Mouse (Mus musculus) kidney, embryonic 15.5 days (tissue): ENCODE measurements at regions not wholly inside any gene's neighbourhood (a gene's known extent, or its start where the extent isn't known, plus 50 kb on each side); places are given as distances from the start of the nearest gene placed in this dataset.

Experiments used
- ATAC-seq: fragments of 200-750 bp; cut with Nextera tagmentation; replicated peaks from 2 replicates; pipeline ENCODE4 v1.8.0; 2017; ENCODE audit warnings: moderate TSS enrichment; ENCODE audit not compliant: low FRiP score
- H3K27ac ChIP-seq: fragments of 300-500 bp; sonication (generic); 2 replicates; pipeline ENCODE4 v1.5.1; 2015; ENCODE audit warnings: mild to moderate bottlenecking, inconsistent platforms
- H3K27me3 ChIP-seq: fragments of 300-500 bp; sonication (generic); 2 replicates; pipeline ENCODE4 v1.6.1; 2015; ENCODE audit warnings: inconsistent platforms
- H3K36me3 ChIP-seq: fragments of 300-500 bp; sonication (generic); 2 replicates; pipeline ENCODE4 v1.6.1; 2015; ENCODE audit warnings: inconsistent platforms
- H3K4me1 ChIP-seq: fragments of 300-500 bp; sonication (generic); 2 replicates; pipeline ENCODE4 v1.6.1; 2015; ENCODE audit warnings: inconsistent platforms
- H3K4me2 ChIP-seq: fragments of 300-500 bp; sonication (generic); 2 replicates; pipeline ENCODE4 v1.6.1; 2015; ENCODE audit warnings: moderate library complexity, mild to moderate bottlenecking, inconsistent platforms
- H3K4me3 ChIP-seq: fragments of 300-500 bp; sonication (generic); replicated peaks from 2 replicates; pipeline ENCODE4 v1.5.1; 2015; ENCODE audit warnings: mild to moderate bottlenecking, inconsistent platforms
- H3K9ac ChIP-seq: fragments of 300-500 bp; sonication (generic); 2 replicates; pipeline ENCODE4 v1.6.1; 2015; ENCODE audit warnings: mild to moderate bottlenecking, inconsistent platforms
- H3K9me3 ChIP-seq: fragments of 300-500 bp; sonication (generic); replicated peaks from 2 replicates; pipeline ENCODE4 v1.6.1; 2016; ENCODE audit warnings: inconsistent platforms
- WGBS: fragments of 180-500 bp; shearing (Covaris S2); methylation state at CpG from one replicate; pipeline ENCODE4 v1.1.7; 2015; ENCODE audit warnings: mixed read lengths; 5-methylcytosine and 5-hydroxymethylcytosine counted together

DNA sequence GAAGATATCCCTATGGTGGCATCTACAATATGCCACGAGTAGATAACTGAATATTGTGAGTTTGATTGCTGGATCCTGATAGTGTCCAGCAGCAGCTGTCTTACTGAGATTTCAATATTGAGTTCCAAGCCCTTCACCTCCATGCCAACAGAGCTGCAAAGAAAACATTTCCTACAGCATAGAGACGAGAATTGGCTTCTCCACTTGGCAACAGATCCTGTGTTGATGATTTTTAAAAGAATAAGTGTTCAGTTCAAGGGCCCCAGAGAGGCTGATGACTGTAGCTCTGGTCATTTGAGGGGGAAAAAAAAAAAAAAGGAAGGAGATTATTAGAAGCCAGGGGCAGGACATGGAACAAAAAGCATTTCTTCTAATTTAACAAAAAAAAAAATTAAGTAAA, 284.7 kb downstream of the Efnb2 start:
- no peak overlapping the region for H3K4me2 ChIP-seq
- H3K9ac ChIP-seq: no peak overlapping the region
- H3K27ac ChIP-seq: no peak overlapping the region
- H3K4me1 ChIP-seq: no peaks in the 10 kb centered on the region
- 69% methylated on average over 2 of the region's 2 CpGs for WGBS
- ATAC-seq: no peak
- H3K9me3 ChIP-seq: no peaks in the 10 kb centered on the region
- no peaks in the 10 kb centered on the region for H3K27me3 ChIP-seq
- H3K4me3 ChIP-seq: no peak overlapping the region
- no peaks in the 10 kb centered on the region for H3K36me3 ChIP-seq

DNA sequence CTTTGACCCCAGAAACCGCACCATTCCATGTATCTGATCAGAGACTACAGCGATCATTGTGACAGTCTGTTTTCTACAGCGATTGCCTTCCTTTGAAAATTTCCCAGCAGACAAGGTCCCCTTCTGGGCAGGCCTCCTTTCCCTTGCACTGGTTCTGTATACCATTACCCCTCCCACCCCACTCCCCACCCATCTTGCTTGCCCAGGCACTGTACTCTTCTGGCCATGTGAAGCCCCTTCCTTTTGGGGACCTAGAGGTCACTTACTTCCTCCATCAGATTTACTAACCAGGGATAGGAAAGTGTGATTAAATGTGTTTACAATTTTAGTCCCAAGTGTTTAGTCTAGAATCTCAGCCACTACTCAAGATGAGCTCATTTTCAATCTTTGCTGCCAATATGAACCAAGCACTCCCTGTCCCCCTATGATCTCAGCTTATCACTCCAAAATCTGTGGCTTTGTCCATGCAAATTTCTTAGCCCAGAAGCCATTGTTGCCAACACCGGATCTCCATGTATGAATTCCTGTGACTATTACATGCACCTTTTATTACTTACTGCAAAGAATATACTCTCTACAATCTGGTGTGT, 293.7 kb downstream of the Efnb2 start:
- WGBS: 96% methylated on average over 4 of the region's 4 CpGs
- no peak for ATAC-seq

GRCm38 (mm10) chr8:8361941-8362537, 299.0 kb downstream of the Efnb2 start:
- Histone ChIP-seq H3K9me3 (no peaks in the 10 kb centered on the region), H3K9ac (no peak overlapping the region), H3K27me3 (no peaks in the 10 kb centered on the region), H3K36me3 (no peaks in the 10 kb centered on the region), H3K4me3 (no peak overlapping the region), H3K4me1 (no peaks in the 10 kb centered on the region), H3K27ac (no peak overlapping the region), H3K4me2 (no peak overlapping the region)
- no peak for ATAC-seq
- 79% methylated on average over 7 of the region's 7 CpGs for WGBS

More for the DNA sequence above, 293.7 kb downstream of the Efnb2 start:
- no peaks in the 10 kb centered on the region for H3K27me3 ChIP-seq
- no peak overlapping the region for H3K27ac ChIP-seq
- no peak overlapping the region for H3K9ac ChIP-seq
- H3K4me3 ChIP-seq: no peak overlapping the region
- no peaks in the 10 kb centered on the region for H3K9me3 ChIP-seq
- H3K36me3 ChIP-seq: no peaks in the 10 kb centered on the region
- no peaks in the 10 kb centered on the region for H3K4me1 ChIP-seq
- H3K4me2 ChIP-seq: no peak overlapping the region

GRCm38 (mm10) chr8:8360586-8360985, 300.5 kb downstream of the Efnb2 start:
- Histone ChIP-seq H3K9me3 (no peaks in the 10 kb centered on the region), H3K9ac (no peak overlapping the region), H3K27me3 (no peaks in the 10 kb centered on the region), H3K27ac (no peak overlapping the region), H3K4me3 (no peak overlapping the region), H3K4me2 (no peak overlapping the region), H3K4me1 (no peaks in the 10 kb centered on the region), H3K36me3 (no peaks in the 10 kb centered on the region)
- ATAC-seq: no peak

DNA sequence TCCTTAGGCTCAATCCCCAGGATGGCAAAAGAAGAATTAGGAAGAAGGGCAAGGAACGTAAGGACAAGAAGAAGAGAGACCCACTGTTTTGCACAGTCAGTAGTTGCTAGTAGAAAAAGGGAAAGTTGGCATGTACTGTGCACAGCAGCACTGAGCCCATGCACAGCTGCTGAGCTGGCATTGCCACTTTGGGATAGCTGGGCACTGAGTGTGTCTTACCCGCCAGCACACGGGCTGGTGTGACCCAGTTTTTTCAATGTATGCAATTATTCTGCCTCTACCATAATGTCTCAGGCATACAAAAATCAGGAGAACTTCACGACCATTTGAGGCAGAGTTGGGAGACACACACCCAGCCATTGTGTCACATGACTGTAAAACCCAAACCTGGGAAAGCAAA, 306.1 kb downstream of the Efnb2 start:
- no peaks in the 10 kb centered on the region for H3K4me1 ChIP-seq
- no peaks in the 10 kb centered on the region for H3K36me3 ChIP-seq
- H3K9ac ChIP-seq: no peak overlapping the region
- 88% methylated on average over 4 of the region's 4 CpGs for WGBS
- no peak for ATAC-seq
- no peak overlapping the region for H3K4me3 ChIP-seq
- no peaks in the 10 kb centered on the region for H3K27me3 ChIP-seq
- no peak overlapping the region for H3K27ac ChIP-seq
- no peaks in the 10 kb centered on the region for H3K9me3 ChIP-seq
- H3K4me2 ChIP-seq: no peak overlapping the region

DNA sequence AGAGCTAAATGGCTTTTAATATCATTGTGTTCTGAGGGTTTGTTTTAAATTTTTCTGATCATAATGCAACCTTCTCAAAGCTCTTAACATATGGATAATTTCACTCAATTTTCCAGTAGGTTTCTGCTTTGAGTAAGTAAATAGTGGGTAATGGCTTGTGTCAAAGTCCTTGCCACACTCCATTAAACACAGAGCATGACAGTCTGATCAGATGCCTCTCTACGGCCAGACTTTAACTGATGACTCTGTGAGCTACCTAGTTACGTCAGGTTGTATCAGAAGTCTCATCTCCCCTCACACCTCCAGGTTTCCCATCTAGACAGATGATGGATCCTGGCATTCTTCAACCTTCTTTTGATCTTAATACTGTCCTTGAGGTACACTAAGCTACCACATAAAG, 316.4 kb downstream of the Efnb2 start:
- peak; percentile 90 for ATAC-seq
- H3K27ac ChIP-seq: no peak overlapping the region
- H3K9me3 ChIP-seq: no peaks in the 10 kb centered on the region
- no peak overlapping the region for H3K9ac ChIP-seq
- no peak overlapping the region for H3K4me3 ChIP-seq
- 0 out of 2 replicates have a peak, but pooled peaks cover 6% of the 10 kb centered on the region for H3K27me3 ChIP-seq
- H3K36me3 ChIP-seq: no peaks in the 10 kb centered on the region
- no peak overlapping the region for H3K4me2 ChIP-seq
- H3K4me1 ChIP-seq: peaks cover 8% of the 10 kb centered on the region
- WGBS: 44% methylated on average over 2 of the region's 2 CpGs

DNA sequence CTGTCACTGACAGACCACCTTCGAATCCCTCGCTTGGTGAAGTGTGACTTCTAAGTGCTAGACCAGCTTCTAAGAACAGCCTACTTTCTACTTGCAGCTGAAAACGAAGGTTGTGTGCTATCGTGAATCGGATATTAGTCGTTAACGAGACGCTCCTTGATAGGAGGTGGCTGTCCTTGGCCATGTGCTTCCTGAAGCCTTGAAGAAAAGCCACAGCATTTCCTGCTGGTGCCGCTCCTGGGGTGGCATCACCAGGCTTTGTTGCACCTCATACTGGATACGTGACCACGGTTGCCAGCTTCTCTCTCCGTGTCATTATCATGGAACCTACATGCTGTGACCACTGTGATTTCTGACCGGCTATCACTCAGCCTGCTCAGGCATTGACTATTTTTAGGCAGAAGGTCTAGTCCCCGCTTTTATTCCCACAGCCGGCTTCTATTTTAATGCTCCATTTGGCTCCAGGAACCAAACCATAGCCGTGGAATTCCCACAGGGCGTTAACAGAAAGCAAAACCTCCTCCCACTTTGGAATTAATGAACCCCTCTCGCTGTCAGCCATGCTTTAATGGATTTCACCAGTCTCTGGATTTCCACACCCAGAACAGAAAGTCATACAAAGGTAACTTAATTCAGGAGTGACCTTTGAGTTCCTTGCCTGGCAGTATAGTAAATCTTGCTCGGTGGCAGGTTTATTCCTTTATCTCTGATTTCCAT, 325.6 kb downstream of the Efnb2 start:
- no peak overlapping the region for H3K4me3 ChIP-seq
- no peaks in the 10 kb centered on the region; the same call in 1 of the 2 replicates for H3K27me3 ChIP-seq
- peak overlapping the region; percentile 54 for H3K27ac ChIP-seq
- H3K4me2 ChIP-seq: peak overlapping the region; percentile 42
- no peak overlapping the region for H3K9ac ChIP-seq
- H3K9me3 ChIP-seq: no peaks in the 10 kb centered on the region
- peak; percentile 65 for ATAC-seq
- peaks cover 37% of the 10 kb centered on the region for H3K4me1 ChIP-seq
- WGBS: 32% methylated on average over 19 of the region's 19 CpGs
- no peaks in the 10 kb centered on the region for H3K36me3 ChIP-seq

- no peak overlapping the region for H3K4me3 ChIP-seq
- H3K27ac ChIP-seq: peak overlapping the region; percentile 54; the same call in 1 of the 2 replicates
- no peaks in the 10 kb centered on the region for H3K9me3 ChIP-seq
- H3K4me2 ChIP-seq: no peak overlapping the region
- H3K36me3 ChIP-seq: no peaks in the 10 kb centered on the region
- no peak overlapping the region for H3K9ac ChIP-seq
- peak; percentile 26; the same call in 1 of the 2 replicates for ATAC-seq
- peaks cover 37% of the 10 kb centered on the region for H3K4me1 ChIP-seq
- H3K27me3 ChIP-seq: no peaks in the 10 kb centered on the region; the same call in 1 of the 2 replicates
- 64% methylated on average over 7 of the region's 7 CpGs for WGBS
Measured at GRCm38 (mm10) chr8:8334515-8334914, 326.5 kb downstream of the Efnb2 start.

GRCm38 (mm10) chr8:8331249-8331648, 329.8 kb downstream of the Efnb2 start:
- Histone ChIP-seq H3K9me3 (no peaks in the 10 kb centered on the region), H3K4me1 (peaks cover 43% of the 10 kb centered on the region), H3K4me2 (no peak overlapping the region), H3K36me3 (no peaks in the 10 kb centered on the region), H3K27me3 (no peaks in the 10 kb centered on the region), H3K27ac (no peak overlapping the region), H3K9ac (no peak overlapping the region), H3K4me3 (no peak overlapping the region)
- WGBS: 40% methylated on average over 7 of the region's 7 CpGs
- ATAC-seq: no peak

DNA sequence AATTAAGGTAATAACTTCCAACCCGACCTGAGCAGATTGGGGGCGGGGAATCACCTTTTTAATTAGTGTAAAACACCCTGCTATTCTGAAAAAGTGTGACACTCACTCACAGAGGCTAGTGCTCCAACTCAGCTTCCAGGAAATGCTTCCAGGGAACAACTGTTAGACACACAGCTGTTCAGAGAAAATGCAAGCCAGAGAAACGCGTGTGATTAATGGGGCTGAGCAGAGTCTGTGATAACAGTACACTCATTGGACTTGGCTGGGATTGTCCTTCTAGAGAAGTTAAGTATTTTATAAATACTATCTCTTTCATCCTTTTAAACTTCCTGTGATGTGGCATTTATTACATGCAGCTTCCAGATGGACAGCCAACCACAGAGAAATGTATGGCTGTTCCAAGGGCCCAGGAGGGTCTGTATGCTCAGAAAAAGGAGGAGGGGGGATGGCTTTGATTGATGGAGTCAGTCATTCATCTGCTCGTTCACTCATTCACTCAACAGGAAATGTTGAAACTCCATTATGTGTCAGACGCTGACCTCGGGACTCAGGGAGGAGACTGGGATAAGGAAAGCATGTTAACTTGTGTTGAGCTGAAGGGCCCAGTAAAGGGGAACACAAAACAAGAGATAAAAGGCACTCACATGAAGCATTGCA, 332.9 kb downstream of the Efnb2 start:
- Histone ChIP-seq H3K4me1 (peaks cover 52% of the 10 kb centered on the region), H3K36me3 (no peaks in the 10 kb centered on the region), H3K4me2 (no peak overlapping the region), H3K4me3 (no peak overlapping the region), H3K9me3 (no peaks in the 10 kb centered on the region), H3K9ac (no peak overlapping the region), H3K27ac (no peak overlapping the region), H3K27me3 (no peaks in the 10 kb centered on the region)
- 12% methylated on average over 7 of the region's 7 CpGs for WGBS
- ATAC-seq: peak; percentile 40; the same call in 1 of the 2 replicates

- H3K9ac ChIP-seq: no peak overlapping the region
- no peaks in the 10 kb centered on the region for H3K9me3 ChIP-seq
- H3K4me2 ChIP-seq: no peak overlapping the region
- H3K27ac ChIP-seq: peak overlapping the region; percentile 61
- ATAC-seq: no peak
- 38% methylated on average over 16 of the region's 16 CpGs for WGBS
- no peaks in the 10 kb centered on the region for H3K36me3 ChIP-seq
- no peak overlapping the region for H3K4me3 ChIP-seq
- H3K27me3 ChIP-seq: no peaks in the 10 kb centered on the region
- H3K4me1 ChIP-seq: peaks cover 50% of the 10 kb centered on the region
Measured at GRCm38 (mm10) chr8:8326066-8326834, 334.8 kb downstream of the Efnb2 start.
